Mouse (Mus musculus) midbrain, embryonic 14.5 days (tissue): ENCODE data around the gene Smyd5. TPM values are rescaled to one million over a fixed set of nuclear protein-coding genes. Genes with fewer than 3 reads are reported as not detected.
"Not testable (repeated sequence)": the region's sequence is repeated elsewhere in the genome, so short reads cannot be mapped to it uniquely, and the experiment has no call there.

Experiments
- ATAC-seq: fragments of 200-750 bp; cut with Nextera tagmentation; 2 replicates; pipeline ENCODE4 v1.8.0; 2017; ENCODE audit warnings: moderate number of reproducible peaks, moderate library complexity; ENCODE audit not compliant: low FRiP score, low TSS enrichment
- DNase-seq: peaks from one replicate; pipeline ENCODE4 v3.0.0-alpha.2; 2015
- H3K27ac ChIP-seq: fragments of 300-500 bp; sonication (generic); replicated peaks from 2 replicates; pipeline ENCODE4 v1.5.1; 2014; ENCODE audit warnings: mild to moderate bottlenecking, low read depth, low read length, moderate library complexity
- H3K27me3 ChIP-seq: fragments of 300-500 bp; sonication (generic); 2 replicates; pipeline ENCODE4 v1.6.1; 2014; ENCODE audit warnings: low read length, control low read depth, mixed read lengths; ENCODE audit not compliant: control insufficient read depth, insufficient read depth
- H3K36me3 ChIP-seq: fragments of 300-500 bp; sonication (generic); 2 replicates; pipeline ENCODE4 v1.6.1; 2014; ENCODE audit warnings: low read length, control low read depth; ENCODE audit not compliant: control insufficient read depth, insufficient read depth
- H3K4me1 ChIP-seq: fragments of 300-500 bp; sonication (generic); 2 replicates; pipeline ENCODE4 v1.6.1; 2014; ENCODE audit warnings: mild to moderate bottlenecking, antibody characterized with exemption, low read length, control low read depth; ENCODE audit not compliant: control insufficient read depth, insufficient read depth
- H3K4me2 ChIP-seq: fragments of 300-500 bp; sonication (generic); 2 replicates; pipeline ENCODE4 v1.6.1; 2014; ENCODE audit warnings: mild to moderate bottlenecking, low read length, moderate library complexity
- H3K4me3 ChIP-seq: fragments of 300-500 bp; sonication (generic); replicated peaks from 2 replicates; pipeline ENCODE4 v1.5.1; 2014; ENCODE audit warnings: low read depth, low read length
- H3K9ac ChIP-seq: fragments of 300-500 bp; sonication (generic); replicated peaks from 2 replicates; pipeline ENCODE4 v1.6.1; 2014; ENCODE audit warnings: mild to moderate bottlenecking, low read length, moderate library complexity
- H3K9me3 ChIP-seq: fragments of 300-500 bp; sonication (generic); 2 replicates; pipeline ENCODE4 v1.6.1; 2016; ENCODE audit warnings: low read length, control low read depth, mixed read lengths; ENCODE audit not compliant: control insufficient read depth
- WGBS: fragments of 180-500 bp; shearing (Covaris S2); extraction: QIAGEN DNeasy Blood & Tissue Kit; methylation state at CpG from one replicate; pipeline ENCODE4 v1.1.7; 2014; 5-methylcytosine and 5-hydroxymethylcytosine counted together
- polyA plus RNA-seq: library from polyadenylated mRNA; unstranded; fragments of >200 nt; fragmentation: Nextera tagmentation; extraction: Ambion mirVana; gene quantifications from 2 replicates; pipeline ENCODE4 v1.2.1, GENCODE M21; 2014

Gene Smyd5
- polyA plus RNA-seq, 1 experiment from 2014 or later: 54.0 TPM

- no peak overlapping the region for H3K27ac ChIP-seq
- no peaks in the 10 kb centered on the region for H3K9me3 ChIP-seq
- H3K4me1 ChIP-seq: no peaks in the 10 kb centered on the region
- no peak overlapping the region for H3K4me3 ChIP-seq
- H3K27me3 ChIP-seq: no peaks in the 10 kb centered on the region
- ATAC-seq (no peak), DNase-seq (no peak)
- no peak overlapping the region for H3K9ac ChIP-seq
- peaks cover 68% of the 10 kb centered on the region for H3K36me3 ChIP-seq
- WGBS: 94% methylated on average over 4 of the region's 4 CpGs
- no peak overlapping the region for H3K4me2 ChIP-seq
These were observed 9.4 kb downstream of the Smyd5 start for GRCm38 (mm10) chr6:85441142-85441541.

DNA sequence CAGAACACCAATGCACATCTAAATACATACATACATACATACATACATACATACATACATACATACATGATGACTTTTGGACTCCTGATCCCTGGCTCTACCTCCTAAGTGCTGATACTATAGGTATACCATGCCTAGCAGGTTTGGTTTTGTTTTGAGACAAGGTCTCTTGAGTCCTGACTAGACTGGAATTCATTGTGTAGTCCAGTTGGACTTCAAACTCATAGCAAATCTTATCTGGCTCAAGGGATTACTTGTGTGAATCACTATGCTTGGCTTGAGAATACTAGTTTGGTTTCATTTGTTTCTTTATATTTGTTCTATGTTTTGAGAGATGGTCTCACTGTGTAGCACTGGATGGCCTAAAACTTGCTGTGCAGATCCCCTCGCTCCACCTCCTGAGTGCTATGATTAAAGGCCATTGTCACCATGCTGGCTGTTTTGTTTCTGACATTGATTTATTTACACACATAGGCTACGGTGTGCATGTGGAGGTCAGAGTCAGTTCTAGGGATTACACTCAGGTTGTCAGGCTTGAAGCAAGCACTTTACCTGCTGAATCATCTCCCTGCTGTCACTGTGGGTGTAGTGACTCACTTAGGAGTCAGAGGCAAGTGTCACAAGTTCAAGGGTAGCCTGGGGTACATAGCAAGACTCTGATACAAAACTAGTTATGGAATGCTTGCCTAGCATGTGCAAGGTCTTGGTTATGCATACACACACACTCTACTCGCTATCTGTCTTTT lies 11.9 kb downstream of the Smyd5 start:
- H3K27ac ChIP-seq: no peak overlapping the region
- H3K4me2 ChIP-seq: no peak overlapping the region
- no peak overlapping the region for H3K4me3 ChIP-seq
- H3K27me3 ChIP-seq: no peaks in the 10 kb centered on the region
- no peak overlapping the region for H3K9ac ChIP-seq
- DNase-seq: no peak
- H3K4me1 ChIP-seq: no peaks in the 10 kb centered on the region
- peaks cover 71% of the 10 kb centered on the region for H3K36me3 ChIP-seq
- H3K9me3 ChIP-seq: no peaks in the 10 kb centered on the region
- 93% methylated on average over 3 of the region's 3 CpGs for WGBS
- no peak for ATAC-seq

DNA sequence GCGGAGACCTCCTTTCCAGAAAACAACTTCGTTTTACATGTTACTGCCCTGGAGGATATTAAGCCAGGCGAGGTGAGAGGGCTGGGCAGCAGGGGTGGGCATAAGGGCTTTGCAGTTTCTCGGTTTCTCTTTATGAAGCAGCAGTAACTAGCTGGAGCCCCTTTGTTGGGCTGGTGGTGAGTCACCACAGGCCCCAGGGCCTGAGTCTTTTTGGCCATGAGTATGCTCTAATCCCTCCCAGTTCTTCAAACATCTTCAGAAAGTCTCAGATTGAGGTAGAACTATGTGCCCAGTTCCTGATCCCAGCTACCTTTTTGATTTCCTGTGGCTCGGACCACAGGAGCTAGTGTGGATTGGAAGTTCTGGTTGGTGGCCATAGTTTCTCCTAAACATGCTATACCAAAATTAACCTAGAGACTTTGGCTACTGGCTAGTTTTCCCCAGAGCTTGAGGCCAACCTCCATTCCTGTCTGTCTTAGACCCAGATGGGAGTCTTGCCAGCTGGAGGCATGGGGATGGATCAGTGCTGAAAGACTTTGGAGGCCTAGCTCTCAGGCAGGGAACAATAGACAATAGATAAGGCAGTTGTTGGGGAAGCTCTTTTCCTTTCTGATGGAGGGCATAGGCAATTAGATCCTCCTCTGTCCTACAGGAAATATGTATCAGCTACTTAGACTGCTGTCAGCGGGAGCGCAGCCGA lies 12.6 kb downstream of the Smyd5 start:
- Histone ChIP-seq H3K9ac (no peak overlapping the region), H3K4me1 (no peaks in the 10 kb centered on the region), H3K4me3 (no peak overlapping the region), H3K27ac (no peak overlapping the region), H3K36me3 (peaks cover 65% of the 10 kb centered on the region), H3K27me3 (no peaks in the 10 kb centered on the region), H3K4me2 (no peak overlapping the region), H3K9me3 (no peaks in the 10 kb centered on the region)
- no peak for ATAC-seq
- WGBS: 89% methylated on average over 8 of the region's 8 CpGs
- no peak for DNase-seq

DNA sequence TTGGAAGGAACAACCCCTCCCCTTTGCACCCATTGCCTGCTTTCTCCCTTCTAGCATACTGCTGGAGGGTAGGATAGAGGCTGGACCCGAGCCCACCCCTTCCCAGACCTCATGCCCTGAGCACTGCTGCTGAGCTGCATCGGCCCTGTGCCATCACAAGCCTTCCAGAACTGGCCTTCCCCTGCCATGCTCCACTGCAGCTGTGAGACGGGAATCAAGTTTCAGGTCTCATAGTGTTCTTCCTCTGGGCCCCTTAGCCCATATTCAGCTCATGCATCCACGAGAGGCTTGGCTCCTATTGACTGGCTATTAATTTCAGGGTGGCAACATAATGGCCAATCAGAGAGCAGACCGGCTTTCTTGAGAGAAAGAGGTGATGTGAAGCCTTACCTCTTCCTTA lies 13.5 kb downstream of the Smyd5 start:
- Histone ChIP-seq H3K4me1 (no peaks in the 10 kb centered on the region), H3K4me3 (no peak overlapping the region), H3K27ac (no peak overlapping the region), H3K9ac (no peak overlapping the region), H3K4me2 (no peak overlapping the region), H3K36me3 (peaks cover 57% of the 10 kb centered on the region), H3K27me3 (no peaks in the 10 kb centered on the region), H3K9me3 (no peaks in the 10 kb centered on the region)
- ATAC-seq (no peak), DNase-seq (no peak)
- WGBS: 81% methylated on average over 5 of the region's 5 CpGs

DNA sequence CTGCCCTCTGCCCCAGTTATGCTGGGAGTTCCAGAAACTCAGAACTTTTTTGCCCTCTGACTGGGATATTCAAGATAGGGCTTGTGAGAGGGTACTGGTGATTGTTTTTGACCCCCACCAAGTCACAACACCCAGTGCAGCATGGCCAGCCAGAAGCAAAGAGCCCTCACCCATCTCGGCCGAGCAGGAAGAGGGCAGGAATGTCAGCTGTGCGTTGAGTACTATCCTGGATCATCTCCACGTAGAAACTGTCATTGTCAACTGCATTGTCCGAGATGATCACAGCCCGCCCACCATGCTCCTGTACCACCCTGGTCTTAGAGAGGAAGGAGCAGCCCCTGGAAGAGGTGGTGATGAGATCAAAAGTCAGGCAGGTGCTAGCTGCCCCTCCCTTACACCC lies 15.6 kb downstream of the Smyd5 start:
- no peak for ATAC-seq
- DNase-seq: no peak
- WGBS: 87% methylated on average over 6 of the region's 6 CpGs
- Histone ChIP-seq H3K36me3 (peaks cover 39% of the 10 kb centered on the region), H3K4me1 (no peaks in the 10 kb centered on the region), H3K9ac (no peak overlapping the region), H3K9me3 (no peaks in the 10 kb centered on the region), H3K4me3 (no peak overlapping the region), H3K4me2 (no peak overlapping the region), H3K27me3 (no peaks in the 10 kb centered on the region), H3K27ac (no peak overlapping the region)

- Histone ChIP-seq H3K36me3 (peaks cover 16% of the 10 kb centered on the region), H3K4me1 (peaks cover 24% of the 10 kb centered on the region), H3K4me3 (peak overlapping the region; percentile 56; the same call in 1 of the 2 replicates), H3K4me2 (peak overlapping the region; percentile 83)
- DNase-seq, H3K9me3 ChIP-seq, H3K27ac ChIP-seq, ATAC-seq, H3K27me3 ChIP-seq, H3K9ac ChIP-seq: not testable (repeated sequence)
- 82% methylated on average over 1 of the region's 1 CpGs for WGBS
These were observed 18.4 kb downstream of the Smyd5 start for GRCm38 (mm10) chr6:85450140-85450539.

DNA sequence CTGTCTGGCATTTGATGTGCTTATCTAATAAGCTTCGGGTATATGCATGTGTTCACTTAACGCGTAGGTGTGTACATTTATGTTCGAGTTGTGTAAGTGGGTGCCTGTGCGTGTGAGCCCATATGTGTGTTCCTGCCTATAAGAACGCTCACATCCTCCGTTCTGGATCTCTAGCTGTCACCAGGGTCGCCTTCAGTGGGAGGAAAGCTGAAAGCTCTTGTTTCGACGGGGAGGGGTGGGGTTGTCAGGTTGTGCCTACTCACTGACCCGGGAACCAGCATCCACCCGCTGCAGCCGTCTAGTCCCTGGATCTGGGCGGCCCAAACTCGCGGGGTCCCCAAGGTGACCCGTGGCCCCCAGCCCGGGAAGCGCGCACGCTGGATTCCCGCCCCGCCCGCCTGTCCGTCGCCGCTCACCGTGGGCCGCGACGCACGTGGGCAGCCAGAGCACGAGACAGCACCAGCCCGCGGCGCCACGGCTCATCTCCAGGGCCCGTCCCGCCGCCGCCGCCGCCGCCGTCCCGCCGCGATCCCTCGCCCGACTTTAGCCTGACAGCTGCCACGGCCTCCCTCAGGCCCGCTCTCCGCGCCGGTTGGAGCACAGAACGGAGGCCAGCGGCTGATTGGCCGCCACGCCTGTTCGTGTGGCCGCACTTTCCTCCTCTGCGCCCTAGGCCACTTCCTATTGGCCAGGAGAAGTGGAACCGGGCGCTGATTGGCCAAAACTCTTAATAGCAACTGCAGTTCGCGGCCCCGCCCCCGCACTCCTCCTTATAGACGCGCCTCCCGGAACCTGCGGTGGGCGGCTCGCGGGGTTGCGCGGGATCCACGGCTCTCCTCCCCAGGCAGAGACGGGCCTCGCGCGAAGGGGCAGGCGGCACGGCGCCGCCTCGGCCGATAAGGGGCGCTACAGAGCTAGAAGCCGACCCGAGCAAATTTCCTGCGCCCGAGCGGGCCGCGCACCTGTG lies 19.2 kb downstream of the Smyd5 start, which contains the start of gene Cct7:
Cct7 (plus strand) TSS at position 818 of the 967 bp plus-strand sequence.
- Histone ChIP-seq H3K4me3 (peak within 1 kb of the TSS; percentile 56), H3K36me3 (peaks cover 8% of the 10 kb centered on the region; the same call in 1 of the 2 replicates), H3K9me3 (no peaks in the 10 kb centered on the region), H3K27ac (peak within 1 kb of the TSS; percentile 92), H3K4me1 (peaks cover 24% of the 10 kb centered on the region), H3K4me2 (peak within 1 kb of the TSS; percentile 83), H3K27me3 (no peaks in the 10 kb centered on the region), H3K9ac (peak within 1 kb of the TSS; percentile 80)
- DNase-seq (peak; percentile 99), ATAC-seq (peak; percentile 93)
- 3% methylated on average over 96 of the region's 96 CpGs for WGBS

DNA sequence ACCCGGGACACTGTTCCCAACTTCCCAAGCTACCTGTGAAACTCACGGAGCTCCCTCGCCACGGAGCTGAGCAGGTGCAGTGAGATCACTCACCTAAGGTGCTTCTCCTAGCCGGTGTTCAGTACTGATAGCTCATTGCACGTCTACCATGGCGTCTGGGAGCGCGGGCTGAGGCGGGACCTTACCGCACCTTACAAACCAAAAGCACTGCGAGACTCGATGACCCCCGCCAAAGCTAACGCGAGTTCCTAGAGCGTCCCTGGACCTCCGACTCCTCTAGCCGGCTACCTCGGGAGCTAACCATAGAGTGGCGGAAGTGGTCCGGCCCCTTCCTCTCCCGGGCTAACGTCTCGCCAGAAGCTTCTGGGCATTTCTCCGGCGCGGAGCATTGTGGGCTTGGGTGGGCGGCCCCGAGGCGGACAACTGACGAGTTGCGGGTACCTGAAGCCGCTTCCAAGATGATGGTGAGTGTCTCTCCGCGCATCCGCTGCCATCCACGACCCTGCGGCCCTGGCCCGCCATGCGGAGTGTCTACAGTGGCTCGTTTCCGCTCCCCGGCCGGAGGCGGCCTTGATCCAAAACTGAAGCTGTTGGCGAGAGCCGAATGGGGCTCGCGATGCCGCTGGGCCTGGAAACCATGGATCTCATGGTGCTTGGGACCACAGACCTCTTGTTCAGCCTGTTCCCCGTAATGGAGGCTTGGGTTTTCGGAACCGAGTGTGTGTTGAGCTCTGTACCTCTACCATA lies 20.0 kb downstream of the Smyd5 start, which contains the start of gene Pradc1:
Pradc1 (minus strand) TSS at position 307 of the 747 bp plus-strand sequence.
- peak; percentile 99 for DNase-seq
- peak within 1 kb of the TSS; percentile 92 for H3K27ac ChIP-seq
- no peaks in the 10 kb centered on the region for H3K27me3 ChIP-seq
- H3K9me3 ChIP-seq: no peaks in the 10 kb centered on the region
- H3K4me2 ChIP-seq: peak within 1 kb of the TSS; percentile 83
- ATAC-seq: peak; percentile 92
- H3K4me1 ChIP-seq: peaks cover 24% of the 10 kb centered on the region
- peak within 1 kb of the TSS; percentile 56 for H3K4me3 ChIP-seq
- H3K36me3 ChIP-seq: no peaks in the 10 kb centered on the region
- H3K9ac ChIP-seq: peak within 1 kb of the TSS; percentile 80
- under 1% methylated on average over 54 of the region's 54 CpGs for WGBS
